Mouse (Mus musculus) kidney, adult 2 months (tissue): ENCODE measurements around the gene Wipi2.

Source experiments
- CTCF ChIP-seq: fragments of 200-500 bp; conservative IDR thresholded peaks from 2 replicates; pipeline ENCODE4 v1.5.1; 2011; ENCODE audit warnings: low read depth, mild to moderate bottlenecking, control low read depth, low read length, moderate library complexity, mixed read lengths; ENCODE audit not compliant: insufficient read depth, insufficient read length
- POLR2A ChIP-seq: fragments of 200-500 bp; IDR thresholded peaks from one replicate; pipeline ENCODE4 v1.6.1; 2011; ENCODE audit warnings: low read depth, low read length, control low read depth

GRCm38 (mm10) chr5:142715059-142715458, 87.6 kb downstream of the Wipi2 start:
- TF ChIP-seq POLR2A (no peak), CTCF (no peak)
